Mouse (Mus musculus) Muller cell, postnatal 12 days (primary cell): ENCODE measurements around the gene Ccnd3.
"Not testable (repeated sequence)": the region's sequence is repeated elsewhere in the genome, so short reads cannot be mapped to it uniquely, and the experiment has no call there.

Experiments used
- DNase-seq: peaks from one replicate; pipeline ENCODE4 v3.0.0-alpha.2; 2015; ENCODE audit errors: inconsistent ontology term

Ccnd3 gene

DNA sequence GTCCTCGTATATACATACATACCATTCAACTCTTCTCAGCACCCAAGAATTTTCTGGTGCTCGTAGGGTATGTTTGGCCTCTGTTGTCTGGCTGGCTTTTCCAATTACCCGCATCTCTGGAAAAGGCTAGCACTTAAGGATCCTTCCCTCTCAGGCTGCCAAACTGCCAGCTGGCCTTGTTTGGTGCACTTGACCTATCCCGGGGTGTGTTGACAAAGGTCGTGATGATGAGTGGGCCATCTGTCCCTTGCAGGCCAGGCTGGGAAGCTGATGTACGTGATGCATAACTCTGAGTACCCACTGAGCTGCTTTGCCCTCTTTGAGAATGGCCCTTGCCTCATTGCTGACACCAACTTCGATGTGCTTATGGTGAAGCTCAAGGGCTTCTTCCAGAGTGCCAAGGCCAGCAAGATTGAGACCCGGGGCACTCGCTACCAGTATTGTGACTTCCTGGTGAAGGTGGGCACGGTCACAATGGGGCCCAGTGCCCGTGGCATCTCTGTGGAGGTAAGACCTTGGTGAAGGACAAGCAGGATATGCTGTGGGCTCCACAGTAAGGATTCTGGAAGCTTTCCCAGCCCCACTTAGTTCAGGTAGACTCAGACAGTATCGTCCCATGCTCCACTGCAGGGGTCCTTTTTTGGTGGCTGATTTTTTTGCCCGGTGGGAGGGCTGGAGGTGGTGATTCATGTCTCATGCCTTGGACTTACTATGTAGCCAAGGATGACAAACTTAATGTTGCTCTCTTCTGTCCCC is 113.9 kb downstream of the Ccnd3 start:
- no peak for DNase-seq

DNA sequence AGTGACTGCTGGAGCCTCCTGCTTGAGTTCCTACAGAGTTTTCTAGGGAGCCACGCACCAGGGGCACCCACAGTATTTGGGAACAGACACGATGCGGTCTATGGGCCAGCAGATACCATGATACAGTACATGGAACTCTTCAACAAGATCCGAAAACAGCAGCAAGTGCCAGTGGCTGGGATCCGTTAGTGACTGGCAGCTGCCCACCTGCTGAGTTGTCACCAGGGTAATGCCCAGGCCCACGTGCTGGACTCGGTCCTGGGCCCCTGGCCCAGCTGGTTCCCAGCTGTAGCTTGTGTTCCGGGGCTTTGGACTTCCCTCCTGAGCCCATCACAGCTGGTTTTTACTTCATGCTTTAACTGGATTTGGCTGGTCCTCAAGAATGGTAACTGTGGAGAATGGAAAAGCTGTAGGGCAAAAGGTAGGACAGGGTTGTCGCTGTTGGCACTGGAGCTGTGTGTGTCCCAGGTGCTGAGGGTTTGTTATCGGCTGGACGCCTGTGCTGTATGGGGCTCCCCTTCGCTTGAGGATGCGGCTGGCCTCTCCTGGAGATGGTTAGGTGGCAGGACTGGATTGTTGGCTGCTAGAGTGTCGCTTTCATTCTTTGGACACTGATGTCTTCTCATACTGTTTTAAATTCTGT is 118.2 kb downstream of the Ccnd3 start:
- no peak for DNase-seq

DNA sequence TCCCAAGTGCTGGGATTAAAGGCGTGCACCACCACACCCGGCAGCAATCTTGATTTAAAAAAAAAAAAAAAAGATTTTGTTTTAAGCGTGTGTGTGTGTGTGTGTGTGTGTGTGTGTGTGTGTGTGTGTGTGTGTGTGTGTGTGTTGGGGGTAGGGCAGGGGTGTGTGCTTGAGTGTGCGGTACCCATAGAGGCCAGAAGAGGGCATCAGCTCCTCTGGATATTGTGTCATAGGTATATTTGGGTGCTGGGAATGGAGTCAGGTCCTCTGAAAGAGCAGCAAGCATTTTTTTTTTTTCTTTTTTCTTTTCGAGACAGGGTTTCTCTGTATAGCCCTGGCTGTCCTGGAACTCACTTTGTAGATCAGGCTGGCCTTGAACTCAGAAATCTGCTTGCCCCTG is 119.7 kb downstream of the Ccnd3 start:
- DNase-seq = not testable (repeated sequence)

DNA sequence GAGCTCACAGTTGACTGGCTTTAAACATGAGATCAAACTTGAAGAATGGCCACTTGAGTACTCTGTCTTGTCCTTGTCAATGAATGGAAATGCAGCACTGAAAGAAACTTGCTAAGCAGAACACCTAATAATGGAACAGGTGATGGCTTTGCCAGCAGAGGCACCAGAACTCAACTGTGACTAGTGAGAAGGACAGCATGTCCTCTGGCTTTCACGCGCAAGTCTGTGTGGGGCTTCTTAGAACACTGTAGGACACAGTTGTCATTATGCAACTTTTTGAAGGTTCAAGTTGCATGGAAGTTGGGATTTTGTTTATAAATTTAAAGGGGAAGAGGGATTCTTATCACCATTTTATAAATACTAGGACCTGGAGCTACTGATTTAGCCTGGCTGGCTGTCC is 120.2 kb downstream of the Ccnd3 start:
- no peak for DNase-seq

DNA sequence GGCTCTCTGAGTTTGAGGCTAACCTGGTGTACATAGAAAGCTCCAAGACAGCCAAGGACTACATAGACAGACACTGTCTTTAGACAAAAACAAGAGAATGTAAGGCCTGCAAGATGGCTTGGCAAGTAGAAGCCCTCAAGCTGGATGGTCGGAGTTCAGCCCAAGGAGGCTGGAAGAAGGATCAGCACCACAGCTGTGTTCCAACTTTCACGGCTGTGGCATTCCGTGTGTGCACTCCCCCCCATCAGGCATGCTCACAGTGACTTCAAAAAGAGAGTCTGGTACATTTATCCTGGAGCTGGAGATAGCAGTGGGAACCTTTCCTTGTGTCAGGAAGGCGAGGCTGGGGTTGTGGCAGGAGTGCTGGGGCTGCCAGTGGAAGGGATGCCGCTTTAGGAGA is 121.2 kb downstream of the Ccnd3 start:
- no peak for DNase-seq

DNA sequence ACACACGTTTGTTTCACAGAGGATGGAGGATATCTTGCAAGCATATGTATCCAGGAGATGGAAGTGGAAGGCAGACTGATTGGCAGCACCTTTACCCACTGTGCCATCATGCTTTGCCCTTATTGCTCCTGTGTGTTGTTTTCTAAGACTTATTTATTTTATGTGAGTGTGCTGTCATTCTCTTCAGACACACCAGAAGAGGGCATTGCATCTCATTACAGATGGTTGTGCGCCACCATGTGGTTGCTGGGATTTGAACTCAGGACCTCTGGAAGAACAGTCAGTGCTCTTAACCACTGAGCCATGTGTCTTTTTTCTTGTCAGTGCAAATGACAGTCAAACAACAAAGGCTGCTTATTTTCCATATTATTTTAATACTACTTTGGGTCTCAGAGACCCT is 122.9 kb downstream of the Ccnd3 start:
- no peak for DNase-seq

DNA sequence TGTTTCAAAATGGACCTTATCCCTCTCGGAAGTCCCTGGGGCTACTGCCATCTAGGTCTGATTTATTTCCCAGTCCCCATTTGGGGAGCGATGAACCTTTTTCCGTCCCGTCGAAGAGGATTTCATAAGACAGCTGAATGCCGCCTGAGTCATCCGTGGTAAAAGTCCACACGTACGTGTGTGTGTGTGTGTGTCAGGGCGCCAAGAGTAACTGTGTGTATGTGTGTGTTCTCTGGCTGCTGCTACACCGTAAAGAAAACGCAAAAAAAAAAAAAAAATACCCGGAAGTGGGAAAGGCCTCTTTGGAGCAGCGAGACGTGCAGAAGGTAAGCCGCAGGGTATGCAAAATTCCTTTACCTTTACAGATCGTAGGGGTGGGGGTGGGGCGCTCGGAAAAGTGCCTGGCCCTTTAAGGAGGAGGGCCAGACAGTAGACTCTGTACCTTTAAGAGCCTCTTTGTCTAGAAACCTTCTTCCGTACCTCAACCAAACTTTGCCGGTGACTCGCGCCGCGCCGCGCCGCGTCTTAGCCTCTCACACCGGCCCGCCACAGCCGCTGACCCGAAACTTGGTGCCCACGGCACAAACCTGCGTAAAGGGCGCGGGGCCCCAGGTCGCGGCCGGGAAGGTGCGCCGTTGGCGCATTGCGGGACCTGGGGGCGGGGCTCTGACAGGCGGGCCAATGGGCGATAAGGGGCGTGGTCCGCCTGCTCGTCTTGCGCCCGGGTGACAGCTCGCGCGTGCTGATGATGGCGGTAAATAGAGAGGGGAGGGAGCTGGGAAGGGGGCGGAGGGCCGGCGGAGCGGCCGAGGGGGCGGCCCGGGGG is 124.2 kb downstream of the Ccnd3 start:
- DNase-seq = peak; percentile 98

DNA sequence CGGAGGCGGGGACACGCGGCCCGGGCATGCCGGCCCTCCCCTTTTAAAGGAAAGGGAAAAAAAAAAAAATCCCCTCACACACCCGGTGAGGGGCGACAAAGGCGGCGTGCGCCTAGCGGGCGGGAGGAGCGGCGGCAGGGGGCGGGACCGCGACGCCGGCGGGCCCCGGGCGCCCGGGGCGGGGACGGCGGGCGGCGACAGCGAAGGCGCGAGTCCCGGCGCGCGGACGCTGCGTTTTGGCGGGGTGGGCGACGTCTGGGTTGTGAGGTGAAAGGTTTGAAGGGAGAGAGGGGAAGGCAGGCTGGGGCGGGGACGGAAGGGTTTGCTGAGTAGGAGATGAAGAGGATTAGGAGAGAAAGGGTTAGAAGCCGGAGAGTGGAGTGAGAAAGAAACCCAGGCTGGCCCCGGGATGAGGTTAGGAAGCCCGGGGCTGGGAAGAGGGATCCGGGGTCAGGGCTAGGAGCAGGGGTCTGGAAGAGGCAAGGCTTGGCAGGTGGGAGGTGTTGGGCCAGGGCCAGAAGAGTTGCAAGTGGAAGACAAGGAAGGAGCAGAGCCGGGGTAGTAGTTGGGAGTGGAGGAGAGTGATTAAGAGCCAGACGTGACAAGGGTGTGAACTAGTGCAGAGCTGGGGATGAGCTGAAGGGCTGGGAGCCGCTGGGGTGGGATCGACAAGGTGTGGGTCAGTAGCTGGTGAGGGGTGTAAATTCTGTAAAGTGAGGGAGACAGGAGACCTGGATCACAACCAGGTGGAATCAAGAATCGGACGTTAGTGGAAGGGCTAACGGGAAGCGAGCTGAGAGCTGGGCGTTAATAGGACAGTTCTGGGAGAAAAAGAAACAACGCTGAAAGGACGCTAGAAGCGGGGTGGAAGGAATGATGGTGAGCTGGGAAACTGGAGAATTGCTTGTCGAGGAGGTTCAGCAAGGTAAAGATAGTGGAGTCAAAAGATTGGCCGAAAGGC is 125.1 kb downstream of the Ccnd3 start:
- no peak for DNase-seq

DNA sequence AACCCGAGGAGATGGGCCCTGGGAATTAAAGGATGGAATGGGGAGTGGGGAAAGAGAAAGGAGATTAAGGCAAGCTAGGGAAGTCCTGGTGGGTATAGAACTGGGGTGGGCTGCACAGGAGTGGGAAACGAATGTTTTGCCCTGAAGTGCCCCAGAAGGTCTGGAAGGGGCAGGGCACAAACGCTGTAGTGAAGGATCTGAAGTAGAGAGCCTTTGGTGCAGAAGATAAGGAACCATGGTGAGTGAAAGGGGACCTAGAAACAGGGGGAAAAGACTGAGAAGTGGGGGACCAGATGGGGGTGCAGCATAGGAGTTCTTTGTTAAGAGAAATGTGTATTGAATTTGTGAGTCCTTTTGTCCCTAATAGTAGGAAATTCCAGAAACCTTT is 125.8 kb downstream of the Ccnd3 start, which contains the start of gene Usp49:
Usp49 (plus strand) TSS at position 13 of the 388 bp plus-strand sequence.
- peak; percentile 12 for DNase-seq

DNA sequence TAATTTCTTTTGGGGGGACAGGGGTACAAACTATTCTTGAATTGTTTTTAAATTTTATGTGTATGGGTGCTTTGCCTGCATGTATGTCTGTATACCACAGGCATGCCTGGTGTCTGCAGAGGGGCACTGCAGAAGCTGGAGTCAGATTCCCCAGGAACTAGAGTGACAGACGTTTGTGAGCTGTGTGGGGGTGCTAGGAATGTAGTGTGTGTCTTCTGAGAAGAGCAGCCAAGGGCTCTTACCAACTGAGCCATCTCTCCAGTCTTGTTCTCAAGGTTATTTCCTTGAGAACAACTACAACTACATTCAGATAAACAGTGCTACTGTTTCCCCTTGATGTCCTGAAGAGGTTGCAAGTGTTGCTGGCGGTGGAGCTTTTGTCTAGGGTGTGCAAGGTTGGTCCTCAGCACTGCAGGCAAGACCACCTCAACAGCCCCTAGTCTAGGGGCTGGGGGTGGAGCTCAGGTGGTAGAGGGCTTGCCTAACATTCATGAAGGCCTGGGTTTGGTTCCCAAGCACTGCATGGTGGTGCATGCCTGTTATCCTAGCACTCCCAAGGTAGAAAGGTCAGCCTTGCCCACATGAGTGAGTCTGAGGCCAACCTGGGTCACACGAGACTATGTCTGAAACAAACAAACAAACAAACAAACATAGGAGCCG is 127.5 kb downstream of the Ccnd3 start:
- DNase-seq = no peak

DNA sequence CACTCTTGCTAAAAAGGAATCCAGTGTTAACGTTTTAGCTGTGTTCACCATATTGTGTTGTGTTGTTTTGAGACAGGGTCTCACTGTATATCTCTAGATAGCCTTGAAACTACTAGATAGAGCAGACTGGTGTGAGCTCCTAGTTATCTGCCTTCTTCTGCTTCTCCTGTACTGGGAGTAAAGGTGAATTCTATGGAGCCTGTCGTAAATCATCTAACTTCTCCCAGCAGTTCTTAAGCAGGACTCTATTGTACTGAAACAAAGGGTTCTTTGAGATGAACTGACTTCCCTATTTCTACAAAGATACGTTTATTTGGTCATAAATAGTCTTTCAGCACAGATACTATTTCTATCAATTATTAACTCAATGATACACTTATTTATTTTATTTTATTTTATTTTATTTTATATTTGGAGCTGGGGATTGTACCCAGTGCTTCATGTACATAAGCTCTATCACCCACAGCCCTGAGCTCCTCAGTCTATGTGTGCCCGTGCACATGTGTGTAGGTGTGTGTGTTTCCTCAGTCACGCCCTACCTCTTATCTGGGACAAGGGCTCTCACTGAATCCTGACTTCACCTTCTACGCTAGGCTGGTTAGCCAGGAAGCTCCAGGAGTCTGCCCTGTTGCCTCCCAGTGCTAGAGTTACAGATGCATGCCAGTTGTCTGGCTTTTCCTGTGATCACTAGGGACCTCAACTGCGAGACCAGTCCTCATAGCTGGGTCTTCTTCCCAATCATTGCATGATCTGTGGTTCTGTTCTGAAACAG is 129.3 kb downstream of the Ccnd3 start:
- DNase-seq = no peak

DNA sequence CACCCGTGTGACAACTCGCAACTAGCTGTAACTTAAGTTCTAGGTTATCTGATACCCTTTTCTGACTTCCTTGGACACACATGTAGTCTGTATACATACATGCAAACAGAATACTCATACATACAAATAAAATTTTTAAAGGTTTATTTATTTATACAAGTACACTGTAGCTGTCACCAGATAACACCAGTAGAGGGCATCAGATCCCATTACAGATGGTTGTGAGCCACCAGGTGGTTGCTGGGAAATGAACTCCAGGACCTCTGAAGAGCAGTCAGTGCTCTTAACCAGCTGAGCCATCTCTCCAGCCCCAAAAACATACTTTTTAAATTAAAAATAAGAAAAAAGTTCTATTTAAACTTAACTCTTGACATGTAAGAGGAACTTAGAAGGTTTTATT is 138.1 kb downstream of the Ccnd3 start:
- DNase-seq = no peak

DNA sequence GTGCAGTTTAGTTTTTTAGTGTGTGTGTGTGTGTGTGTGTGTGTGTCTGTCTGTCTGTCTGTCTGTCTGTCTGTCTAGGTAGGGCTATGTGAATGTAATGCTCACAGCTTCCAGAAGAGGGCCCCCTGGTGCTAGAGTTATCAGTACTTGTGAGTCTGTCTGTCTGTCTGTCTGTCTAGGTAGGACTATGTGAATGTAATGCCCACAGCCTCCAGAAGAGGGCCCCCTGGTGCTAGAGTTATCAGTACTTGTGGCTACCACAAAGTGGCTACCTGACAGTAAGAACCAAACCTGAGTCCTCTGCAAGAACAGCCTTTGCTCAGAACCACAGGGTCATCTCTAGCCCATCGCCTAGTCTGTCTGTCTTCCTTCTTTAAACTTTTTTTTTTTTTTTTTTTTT is 141.8 kb downstream of the Ccnd3 start:
- peak; percentile 70 for DNase-seq

DNA sequence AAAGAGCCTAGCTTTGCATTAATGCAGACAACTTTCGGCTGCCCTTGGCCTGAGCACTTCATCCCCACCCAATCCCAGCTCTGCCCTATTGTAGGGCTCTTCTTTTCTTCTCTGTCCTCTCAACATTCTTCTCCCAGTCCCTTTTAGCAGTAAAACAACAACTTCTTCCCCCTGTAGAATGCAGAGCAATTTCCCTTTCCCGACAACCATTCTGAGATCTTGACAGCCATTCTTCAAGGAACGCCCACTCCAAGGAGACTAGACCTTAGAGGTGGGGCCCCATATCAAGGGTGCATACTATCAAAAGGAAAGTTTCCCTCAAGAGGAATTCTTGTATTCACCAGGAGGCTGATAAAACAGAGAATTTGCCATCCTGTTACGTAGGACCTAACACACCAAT is 144.1 kb downstream of the Ccnd3 start:
- no peak for DNase-seq
